Mouse (Mus musculus) adipose tissue, adult 10 weeks (tissue): Measurements from ENCODE around the gene Shtn1. TPM values are rescaled to one million over a fixed set of nuclear protein-coding genes. Genes with fewer than 3 reads are reported as not detected.

ENCODE experiments used
- polyA plus RNA-seq: library from polyadenylated mRNA; stranded (reverse); fragments of 350-450 nt; fragmentation: Illumina TruSeq; extraction: RNeasy Lipid Tissue Mini Kit (QIAGEN cat#74804); gene quantifications from one replicate; pipeline ENCODE4 v1.2.3, GENCODE M21; 2014; ENCODE audit warnings: low read depth, low replicate concordance

The Shtn1 gene
- 8.7 TPM for polyA plus RNA-seq

GRCm38 (mm10) chr19:59075472-59076101 lies at the start of gene Shtn1:
Gene Shtn1, minus strand, starts transcription at chr19:59076100.

GRCm38 (mm10) chr19:58942841-58943828 lies 132.8 kb downstream of the Shtn1 start, which contains the start of the genes Eno4 and Hspa12a:
Gene Eno4, plus strand, starts transcription at chr19:58943425.
Gene Hspa12a, minus strand, starts transcription at chr19:58943654.

Other genes with a start within 250 kb of the Shtn1 start
- 3.1 TPM for gene Eno4, start 132.7 kb downstream of the Shtn1 start, polyA plus RNA-seq
- gene Hspa12a, start 132.4 kb downstream of the Shtn1 start, polyA plus RNA-seq, result 23.8 TPM
- not detected for gene Vax1, start 94.0 kb upstream of the Shtn1 start, polyA plus RNA-seq
- not detected for gene Kcnk18, start 143.1 kb upstream of the Shtn1 start, polyA plus RNA-seq
- 0.27 TPM for gene Slc18a2, start 184.8 kb upstream of the Shtn1 start, polyA plus RNA-seq
- 33.7 TPM for gene Rps12-ps3, start 246.2 kb upstream of the Shtn1 start, polyA plus RNA-seq